Mouse (Mus musculus) hindbrain, postnatal 0 days (tissue): Measurements from ENCODE around the gene Gm20458. TPM values are rescaled to one million over a fixed set of nuclear protein-coding genes. Genes with fewer than 3 reads are reported as not detected.

Experiments
- ATAC-seq: fragments of 200-750 bp; cut with Nextera tagmentation; 2 replicates; pipeline ENCODE4 v1.8.0; 2017; ENCODE audit warnings: mild to moderate bottlenecking, moderate TSS enrichment, moderate library complexity
- DNase-seq: peaks from one replicate; pipeline ENCODE4 v3.0.0-alpha.2; 2015; ENCODE audit warnings: low spot score
- H3K27ac ChIP-seq: fragments of 300-500 bp; sonication (generic); 2 replicates; pipeline ENCODE4 v1.5.1; 2014; ENCODE audit warnings: mild to moderate bottlenecking
- H3K27me3 ChIP-seq: fragments of 300-500 bp; sonication (generic); 2 replicates; pipeline ENCODE4 v1.6.1; 2014; ENCODE audit warnings: low read length, mixed read lengths; ENCODE audit not compliant: insufficient read depth
- H3K36me3 ChIP-seq: fragments of 300-500 bp; sonication (generic); 2 replicates; pipeline ENCODE4 v1.6.1; 2014; ENCODE audit warnings: low read length, mixed read lengths; ENCODE audit not compliant: insufficient read depth
- H3K4me1 ChIP-seq: fragments of 300-500 bp; sonication (generic); 2 replicates; pipeline ENCODE4 v1.6.1; 2014; ENCODE audit warnings: antibody characterized with exemption, low read length, mixed read lengths; ENCODE audit not compliant: insufficient read depth
- H3K4me2 ChIP-seq: fragments of 300-500 bp; sonication (generic); 2 replicates; pipeline ENCODE4 v1.6.1; 2014; ENCODE audit warnings: low read depth, mild to moderate bottlenecking, low read length, moderate library complexity, mixed read lengths
- H3K4me3 ChIP-seq: fragments of 300-500 bp; sonication (generic); 2 replicates; pipeline ENCODE4 v1.5.1; 2014; ENCODE audit warnings: low read length
- H3K9ac ChIP-seq: fragments of 300-500 bp; sonication (generic); replicated peaks from 2 replicates; pipeline ENCODE4 v1.6.1; 2014; ENCODE audit warnings: mild to moderate bottlenecking, low read length, moderate library complexity, mixed read lengths
- H3K9me3 ChIP-seq: fragments of 300-500 bp; sonication (generic); 2 replicates; pipeline ENCODE4 v1.6.1; 2016; ENCODE audit warnings: low read length, mixed read lengths
- CTCF ChIP-seq: IDR thresholded peaks from 2 replicates; pipeline ENCODE4 v1.5.1; 2016; ENCODE audit warnings: antibody characterized with exemption, control low read depth, low read depth
- WGBS: fragments of 180-500 bp; shearing (Covaris S2); extraction: QIAGEN DNeasy Blood & Tissue Kit; methylation state at CpG from one replicate; pipeline ENCODE4 v1.1.7; 2014; 5-methylcytosine and 5-hydroxymethylcytosine counted together
- polyA plus RNA-seq: library from polyadenylated mRNA; unstranded; fragments of >200 nt; fragmentation: Nextera tagmentation; extraction: Ambion mirVana; gene quantifications from 2 replicates; pipeline ENCODE4 v1.2.1, GENCODE M21; 2015
- total RNA-seq: library from RNA; depleted of rRNA; stranded (reverse); fragments of >200 nt; gene quantifications from 2 replicates; pipeline ENCODE4 v1.2.3, GENCODE M21; 2014

Gene Gm20458
- total and polyA plus RNA-seq, 2 experiments from 2014 or later, result 9.6 to 34.4 TPM

DNA sequence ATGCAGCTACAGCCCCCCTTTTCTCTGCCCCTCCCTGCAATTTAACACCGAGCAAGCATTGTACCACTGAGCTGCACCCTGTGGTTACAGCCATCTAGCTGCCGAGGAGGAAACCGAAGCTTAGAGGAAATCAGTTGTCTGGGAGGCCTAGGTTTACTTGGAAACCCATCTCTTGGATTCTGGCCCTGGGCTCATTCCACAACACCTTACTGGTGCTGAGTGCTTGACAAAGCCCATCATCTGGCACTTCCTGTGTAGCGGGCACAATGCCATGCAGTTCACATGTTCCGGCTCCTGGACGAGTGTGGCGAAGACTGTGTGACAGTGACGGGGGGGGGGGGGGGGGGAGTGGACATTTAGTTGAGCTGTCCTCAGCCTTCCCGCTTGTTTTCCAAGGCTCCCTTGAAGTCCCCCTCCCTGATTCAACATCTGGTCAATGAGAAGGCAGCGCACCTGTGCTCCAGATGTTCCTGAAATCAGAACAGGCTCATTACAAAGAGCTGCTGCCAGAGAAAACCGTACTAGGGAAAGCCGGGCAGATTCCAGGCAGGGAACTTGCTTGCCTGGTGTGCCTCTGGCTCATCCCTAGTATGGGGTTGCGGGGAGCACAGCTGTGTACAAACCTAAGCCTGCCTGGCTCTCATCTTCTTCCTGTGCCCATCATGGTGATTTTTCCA, 8.6 kb upstream of the Gm20458 start:
- DNase-seq (no peak), ATAC-seq (no peak)
- Histone ChIP-seq H3K4me1 (no peaks in the 10 kb centered on the region; the same call in 1 of the 2 replicates), H3K9ac (no peak overlapping the region), H3K4me3 (no peak overlapping the region), H3K27ac (no peak overlapping the region), H3K36me3 (no peaks in the 10 kb centered on the region), H3K9me3 (no peaks in the 10 kb centered on the region), H3K27me3 (no peaks in the 10 kb centered on the region), H3K4me2 (no peak overlapping the region)
- TF ChIP-seq CTCF, result no peak
- 42% methylated on average over 13 of the region's 13 CpGs for WGBS

DNA sequence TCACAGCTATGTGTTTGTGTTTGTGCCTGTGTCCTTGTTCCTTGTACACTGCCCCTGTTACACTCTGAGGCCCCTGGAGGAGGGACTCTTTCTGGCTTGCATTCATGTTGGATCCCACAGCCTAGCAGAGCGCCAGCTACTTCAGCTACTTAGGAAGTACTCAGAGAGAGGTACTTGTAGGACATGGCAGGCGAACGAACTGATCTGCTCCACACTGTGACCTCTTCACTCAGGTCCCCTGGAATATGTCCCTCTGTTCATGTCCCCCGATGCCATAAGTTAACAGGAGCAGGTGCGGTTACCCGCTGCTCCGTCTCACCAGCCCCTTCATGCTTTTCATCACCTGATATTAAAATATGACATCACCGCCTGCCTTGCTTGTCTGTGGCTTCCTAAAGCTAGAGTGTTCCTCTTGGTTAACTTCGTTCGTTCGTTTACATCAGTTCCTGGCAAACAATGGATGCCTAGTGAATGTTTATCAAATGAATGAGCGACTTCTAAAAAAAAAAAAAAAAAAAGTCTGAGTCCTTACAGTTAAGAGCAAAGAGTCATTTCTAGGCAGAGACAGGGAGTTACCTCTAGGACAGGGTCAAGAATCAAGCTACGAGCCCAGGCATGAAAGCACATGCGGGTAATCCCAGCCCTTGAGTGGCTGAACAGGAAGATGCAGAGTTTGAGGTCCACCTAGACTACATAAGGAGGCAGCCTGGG, 7.6 kb upstream of the Gm20458 start:
- ATAC-seq (no peak), DNase-seq (no peak)
- WGBS, result 79% methylated on average over 14 of the region's 14 CpGs
- H3K9me3 ChIP-seq, result no peaks in the 10 kb centered on the region
- no peak overlapping the region for H3K27ac ChIP-seq
- no peak overlapping the region for H3K4me3 ChIP-seq
- no peak for TF ChIP-seq CTCF
- no peaks in the 10 kb centered on the region for H3K36me3 ChIP-seq
- no peak overlapping the region for H3K9ac ChIP-seq
- no peaks in the 10 kb centered on the region; the same call in 1 of the 2 replicates for H3K4me1 ChIP-seq
- no peaks in the 10 kb centered on the region for H3K27me3 ChIP-seq
- no peak overlapping the region for H3K4me2 ChIP-seq

DNA sequence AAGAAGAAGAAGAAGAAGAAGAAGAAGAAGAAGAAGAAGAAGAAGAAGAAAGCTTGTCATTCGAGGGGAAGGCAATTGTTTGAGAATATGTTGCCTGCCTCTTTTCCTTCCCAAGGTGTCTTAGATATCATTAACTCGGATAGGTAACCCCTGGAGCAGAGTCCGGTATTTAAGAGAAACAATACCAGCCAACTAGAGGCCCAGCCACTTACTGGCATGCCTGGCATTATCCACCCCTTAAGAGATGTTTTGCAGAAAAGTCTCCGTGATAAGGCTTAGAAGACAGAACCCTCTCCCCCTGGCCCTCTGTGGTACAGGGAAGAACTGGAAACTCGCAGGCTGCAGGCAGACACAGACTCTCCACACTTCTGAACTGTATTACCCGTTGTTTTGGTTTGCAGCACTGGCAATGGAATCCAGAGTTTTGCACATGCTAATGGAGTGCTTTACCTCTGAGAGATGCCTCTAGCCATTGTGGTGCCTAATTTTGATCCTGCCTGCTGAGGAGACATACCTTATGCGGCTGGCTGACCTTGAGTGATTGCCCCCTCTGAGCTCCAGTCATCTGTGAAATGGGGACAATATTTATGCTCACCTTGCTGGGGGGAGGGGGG, 6.8 kb upstream of the Gm20458 start:
- TF ChIP-seq CTCF, result no peak
- Histone ChIP-seq H3K9ac (no peak overlapping the region), H3K4me2 (no peak overlapping the region), H3K9me3 (no peaks in the 10 kb centered on the region), H3K4me3 (no peak overlapping the region), H3K4me1 (no peaks in the 10 kb centered on the region; the same call in 1 of the 2 replicates), H3K27ac (no peak overlapping the region), H3K36me3 (no peaks in the 10 kb centered on the region), H3K27me3 (no peaks in the 10 kb centered on the region)
- ATAC-seq (no peak), DNase-seq (no peak)
- 67% methylated on average over 7 of the region's 7 CpGs for WGBS

DNA sequence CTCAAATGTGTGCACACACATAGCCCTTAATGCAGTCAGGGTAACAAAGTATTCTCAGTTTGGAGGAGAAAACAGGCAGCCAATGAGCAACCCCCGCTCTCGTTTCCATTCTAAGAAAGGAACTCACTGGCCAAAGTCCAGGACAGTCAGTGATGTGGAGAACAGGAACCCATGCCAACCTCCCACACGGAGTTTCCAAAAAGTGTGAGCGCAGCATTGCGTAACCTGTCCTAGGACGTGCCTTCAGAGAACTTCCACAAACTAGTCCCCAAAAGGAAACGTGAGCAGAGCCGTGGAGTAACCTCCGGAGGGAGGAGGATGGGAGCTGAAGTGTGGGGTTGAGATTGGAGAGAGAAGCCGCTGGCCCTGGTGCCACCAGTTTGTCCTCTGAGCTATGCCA, 5.9 kb upstream of the Gm20458 start:
- no peak for TF ChIP-seq CTCF
- Histone ChIP-seq H3K4me3 (no peak overlapping the region), H3K27ac (no peak overlapping the region), H3K4me1 (no peaks in the 10 kb centered on the region; the same call in 1 of the 2 replicates), H3K4me2 (no peak overlapping the region), H3K27me3 (no peaks in the 10 kb centered on the region), H3K9me3 (no peaks in the 10 kb centered on the region), H3K36me3 (no peaks in the 10 kb centered on the region), H3K9ac (no peak overlapping the region)
- DNase-seq (no peak), ATAC-seq (no peak)
- 65% methylated on average over 10 of the region's 10 CpGs for whole genome bisulfite sequencing

DNA sequence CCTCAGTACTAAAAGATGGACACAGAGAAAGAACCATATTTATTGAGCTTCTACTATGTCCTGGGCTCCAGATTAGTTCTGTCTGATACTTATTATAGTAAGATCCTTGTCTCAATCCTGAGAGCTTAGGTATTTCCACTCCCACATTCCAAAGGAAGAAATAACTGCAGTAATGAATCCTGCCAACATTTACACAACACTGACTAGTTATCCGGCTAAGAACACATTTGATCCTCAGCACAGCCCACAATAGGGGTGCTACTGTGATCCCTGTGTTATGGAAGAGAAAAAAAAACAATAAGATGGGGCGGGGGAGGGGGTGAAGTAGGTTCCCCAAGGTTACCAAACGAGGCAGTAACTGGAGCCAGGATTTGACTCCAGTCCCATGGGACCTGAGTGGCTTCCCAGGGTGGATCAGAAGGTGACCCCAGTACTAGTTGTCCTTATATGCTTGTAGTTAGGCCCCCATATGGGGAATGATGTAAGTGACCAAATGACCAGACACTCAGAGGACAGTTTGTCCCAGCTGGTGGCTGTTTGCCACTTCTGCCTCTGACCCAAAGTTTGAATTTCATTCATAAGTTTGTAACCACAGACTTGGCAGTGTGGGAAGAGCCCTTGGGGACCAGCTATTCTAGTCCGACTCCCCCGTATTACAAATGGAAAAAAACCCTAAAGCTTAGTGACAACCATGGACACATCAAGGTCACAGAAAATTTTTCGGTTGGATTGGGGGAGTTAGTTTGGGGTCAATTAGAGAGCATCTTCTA, 5.2 kb upstream of the Gm20458 start:
- Histone ChIP-seq H3K9ac (no peak overlapping the region), H3K27me3 (no peaks in the 10 kb centered on the region), H3K4me1 (no peaks in the 10 kb centered on the region; the same call in 1 of the 2 replicates), H3K4me3 (no peak overlapping the region), H3K36me3 (no peaks in the 10 kb centered on the region), H3K27ac (no peak overlapping the region), H3K4me2 (no peak overlapping the region), H3K9me3 (no peaks in the 10 kb centered on the region)
- DNase-seq, result no peak
- no peak for TF ChIP-seq CTCF
- no peak for ATAC-seq
- WGBS, result 74% methylated on average over 6 of the region's 6 CpGs

DNA sequence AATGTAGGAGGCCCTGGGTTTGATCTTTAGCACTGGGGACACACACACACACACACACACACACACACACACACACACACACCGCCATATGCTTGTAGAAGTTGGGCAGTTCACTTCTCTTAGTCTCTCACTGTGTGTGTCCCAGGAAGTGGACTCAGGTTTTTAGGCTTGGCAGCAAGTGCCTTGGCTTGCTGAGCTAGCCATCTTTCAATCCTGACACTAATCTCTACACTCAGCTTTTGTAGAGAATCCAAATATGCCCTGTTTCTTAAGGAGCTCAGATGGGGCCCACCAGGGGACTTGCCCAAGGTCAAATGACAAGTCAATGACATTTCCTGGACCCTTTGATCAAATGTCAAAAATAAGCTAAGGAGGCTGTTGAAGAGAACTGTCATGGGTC, 4.4 kb upstream of the Gm20458 start:
- Histone ChIP-seq H3K4me1 (no peaks in the 10 kb centered on the region; the same call in 1 of the 2 replicates), H3K9ac (no peak overlapping the region), H3K36me3 (no peaks in the 10 kb centered on the region), H3K27me3 (no peaks in the 10 kb centered on the region), H3K4me2 (peak overlapping the region; percentile 41; the same call in 1 of the 2 replicates), H3K9me3 (no peaks in the 10 kb centered on the region), H3K27ac (no peak overlapping the region), H3K4me3 (no peak overlapping the region)
- WGBS, result 56% methylated on average over 1 of the region's 1 CpGs
- ATAC-seq, result no peak
- DNase-seq, result no peak
- no peak for TF ChIP-seq CTCF
